Comparison of ENCODE assay signal across 15 mouse cellular contexts in genomic region chr19:46312566-46312965, GRCm38 (mm10). TPM values are rescaled to one million over a fixed set of nuclear protein-coding genes. Genes with fewer than 3 reads are reported as not detected.
DNase-seq lines count a peak whose midpoint lies in the region; ATAC-seq and TF ChIP-seq lines count a peak whose summit lies in the region.
"Had no signal": no experiment of that assay in that cellular context is flagged by ENCODE, and none has a peak within 500 bp of the region (broad histone marks: within the 10 kb centered on the region; RNA-seq: fewer than 3 reads in every experiment).

No protein-coding gene starts in this region.

- H3K9ac ChIP-seq in midbrain, embryonic 16.5 days (ENCODE audit: low read depth, low read length), result no peak overlapping the region
- H3K9ac ChIP-seq in ES-E14 (ENCODE audit: insufficient read depth, low read depth, low read length, poor library complexity, severe bottlenecking), result no peak overlapping the region
- H3K9ac ChIP-seq: heart, embryonic 15.5 days; limb, embryonic 13.5 days had no signal

- no peak overlapping the region for H3K27ac ChIP-seq in midbrain, embryonic 10.5 days (replicated peaks)
- no peak overlapping the region for H3K27ac ChIP-seq in midbrain, embryonic 16.5 days (ENCODE audit: low read length)
- H3K27ac ChIP-seq in ES-E14 (ENCODE audit: insufficient read depth, low read depth, low read length, poor library complexity, severe bottlenecking), result no peak overlapping the region
- H3K27ac ChIP-seq: heart, embryonic 15.5 days; limb, embryonic 13.5 days had no signal

- no peak overlapping the region for H3K4me3 ChIP-seq in midbrain, embryonic 10.5 days
- no peak overlapping the region for H3K4me3 ChIP-seq in midbrain, embryonic 16.5 days (ENCODE audit: low read depth, low read length)
- peak overlapping the region; percentile 8 to 35; a peak in 2 of 4 replicates for H3K4me3 ChIP-seq in ES-E14 (ENCODE audit: insufficient read depth in 1 of 2, low read depth in 1 of 2, low read length in 2 of 2, poor library complexity in 1 of 2, severe bottlenecking in 1 of 2)
- H3K4me3 ChIP-seq: heart, embryonic 15.5 days; limb, embryonic 13.5 days had no signal

- H3K36me3 ChIP-seq in midbrain, embryonic 10.5 days, result peaks cover 24% of the 10 kb centered on the region
- peaks cover 16% of the 10 kb centered on the region for H3K36me3 ChIP-seq in midbrain, embryonic 16.5 days (ENCODE audit: control insufficient read depth, insufficient read depth, low read length)
- H3K36me3 ChIP-seq in ES-E14 (ENCODE audit: control insufficient read depth, insufficient read depth, low read length, poor library complexity, severe bottlenecking), result peaks cover 2% of the 10 kb centered on the region; the same call in 1 of the 2 replicates

- H3K9me3 ChIP-seq in midbrain, embryonic 10.5 days (replicated peaks), result no peaks in the 10 kb centered on the region
- no peaks in the 10 kb centered on the region for H3K9me3 ChIP-seq in midbrain, embryonic 16.5 days (replicated peaks; ENCODE audit: control insufficient read depth, low read length, poor library complexity, severe bottlenecking)
- H3K9me3 ChIP-seq in ES-E14 (ENCODE audit: control insufficient read depth, insufficient read depth, low read depth, low read length), result no peaks in the 10 kb centered on the region
- H3K9me3 ChIP-seq: heart, embryonic 15.5 days; limb, embryonic 13.5 days had no signal

- in situ Hi-C loops in ES-E14 (cut with MboI; ENCODE audit: low sequenced_read_pairs in 2 of 2, unreplicated experiment in 2 of 2), result no loop called here

- WGBS in midbrain, embryonic 10.5 days, result 89% methylated on average over 21 of the region's 21 CpGs
- 91% methylated on average over 21 of the region's 21 CpGs for WGBS in midbrain, embryonic 16.5 days

- intact Hi-C loops in gastrocnemius, postnatal 14 days (cut with DNase I; ENCODE audit: low total_unique reads), result no loop called here

- peaks cover 97% of the 10 kb centered on the region for H3K27me3 ChIP-seq in midbrain, embryonic 10.5 days (ENCODE audit: low read depth, poor library complexity, severe bottlenecking)
- peaks cover 25% of the 10 kb centered on the region for H3K27me3 ChIP-seq in midbrain, embryonic 16.5 days (ENCODE audit: control insufficient read depth, insufficient read depth, low read depth, low read length)
- H3K27me3 ChIP-seq: CH12.LX had no signal

- DNase-seq in gastrocnemius, postnatal 14 days, result peak; percentile 2
- DNase-seq in gastrocnemius, adult 18-20 months (ENCODE audit: low spot score), result no peak
- peak; percentile 10 for DNase-seq in midbrain, embryonic 10.5 days (ENCODE audit: low spot score)
- no peak for DNase-seq in ES-E14 (ENCODE audit: low read depth, low spot score)
- DNase-seq in cerebellum, postnatal 25 days, result peak; percentile 6 to 17
- DNase-seq: gastrocnemius, postnatal 10 days; kidney, adult 2 months; lung, postnatal 10 days had no signal

- no peak for ATAC-seq in midbrain, embryonic 16.5 days
- no peak for ATAC-seq in megakaryocyte progenitor cell, adult 5-6 weeks (replicated peaks; ENCODE audit: poor library complexity)
- ATAC-seq: forebrain, embryonic 14.5 days had no signal

- no peak overlapping the region for H3K4me2 ChIP-seq in midbrain, embryonic 16.5 days (ENCODE audit: low read length)
- H3K4me2 ChIP-seq: heart, embryonic 15.5 days; limb, embryonic 13.5 days; midbrain, embryonic 11.5 days had no signal

- peaks cover 30% of the 10 kb centered on the region for H3K4me1 ChIP-seq in midbrain, embryonic 10.5 days
- H3K4me1 ChIP-seq in midbrain, embryonic 16.5 days (ENCODE audit: control insufficient read depth, insufficient read depth, low read length), result peaks cover 25% of the 10 kb centered on the region
- peaks cover 0 to 19% of the 10 kb centered on the region in 2 experiments; a peak in 1 of 4 replicates for H3K4me1 ChIP-seq in ES-E14 (ENCODE audit: control insufficient read depth in 2 of 2, insufficient read depth in 2 of 2, low read length in 2 of 2, poor library complexity in 1 of 2)

TF ChIP-seq in ES-E14, 5 proteins besides CTCF, POLR2A, EP300 and RAD21:
- TF ChIP-seq ZNF384 (IDR thresholded peaks at IDR 0.05; ENCODE audit: low read depth, low read length), result no peak
- TF ChIP-seq HCFC1 (IDR thresholded peaks at IDR 0.05; ENCODE audit: borderline replicate concordance, insufficient read depth, low read length), result no peak
- no peak for TF ChIP-seq ZC3H11A (IDR thresholded peaks at IDR 0.05; ENCODE audit: borderline replicate concordance, low read depth, low read length)
- TF ChIP-seq MAFK (IDR thresholded peaks at IDR 0.05; ENCODE audit: insufficient read depth, low read depth, low read length), result no peak
- no peak for TF ChIP-seq CHD2 (IDR thresholded peaks at IDR 0.05; ENCODE audit: low read depth, low read length)

RNA-seq across cellular contexts. Expression of gene Nfkb2, which starts 8.4 kb away (rescaled TPM):
- 10 to 100 TPM in 1 of 2 experiments, 1 to 10 TPM in 1; 9.6 to 10.4 TPM for total RNA-seq in gastrocnemius, postnatal 14 days (2021)
- total RNA-seq in gastrocnemius, adult 18-20 months (2021), result 10 to 100 TPM in 1 of 2 experiments, 1 to 10 TPM in 1; 7.7 to 10.9 TPM
- polyA plus RNA-seq in midbrain, embryonic 10.5 days (2016; fragmentation: Nextera tagmentation; extraction: Ambion mirVana), result 5.2 and 5.6 TPM in 2 replicates
- polyA plus RNA-seq in midbrain, embryonic 16.5 days (2015; fragmentation: Nextera tagmentation; extraction: Ambion mirVana), result 1.3 and 1.5 TPM in 2 replicates
- total RNA-seq in ES-E14 (2012; rRNA removed), result 11.6 and 13.0 TPM in 2 replicates
- 4.7 and 5.5 TPM in 2 replicates for total RNA-seq in megakaryocyte progenitor cell, adult 5-6 weeks (2015)
- total RNA-seq in megakaryocyte progenitor cell, adult 5-6 weeks (2017), result 4.0 and 5.0 TPM in 2 replicates

RNA-seq across cellular contexts. Expression of gene Psd, which starts 14.4 kb away (rescaled TPM):
- total RNA-seq in gastrocnemius, postnatal 14 days (2021), result 1 to 10 TPM; 1.4 to 1.9 TPM
- total RNA-seq in gastrocnemius, adult 18-20 months (2021), result under 1 TPM; 0.09 to 0.11 TPM
- polyA plus RNA-seq in midbrain, embryonic 10.5 days (2016; fragmentation: Nextera tagmentation; extraction: Ambion mirVana), result 4.7 and 8.9 TPM in 2 replicates
- polyA plus RNA-seq in midbrain, embryonic 16.5 days (2015; fragmentation: Nextera tagmentation; extraction: Ambion mirVana), result 129 and 146 TPM in 2 replicates
- 2.4 and 3.1 TPM in 2 replicates for total RNA-seq in ES-E14 (2012; rRNA removed)
- total RNA-seq in megakaryocyte progenitor cell, adult 5-6 weeks (2015), result 0.30 TPM in 1 of 2 replicates, not detected in the other
- total RNA-seq in megakaryocyte progenitor cell, adult 5-6 weeks (2017), result 0.12 and 0.84 TPM in 2 replicates

RNA-seq across cellular contexts. Expression of gene Fbxl15, which starts 15.4 kb away (rescaled TPM):
- 1 to 10 TPM; 2.4 to 2.8 TPM for total RNA-seq in gastrocnemius, postnatal 14 days (2021)
- total RNA-seq in gastrocnemius, adult 18-20 months (2021), result 1 to 10 TPM; 3.5 to 3.9 TPM
- polyA plus RNA-seq in midbrain, embryonic 10.5 days (2016; fragmentation: Nextera tagmentation; extraction: Ambion mirVana), result 24.6 and 25.0 TPM in 2 replicates
- 49.5 and 51.3 TPM in 2 replicates for polyA plus RNA-seq in midbrain, embryonic 16.5 days (2015; fragmentation: Nextera tagmentation; extraction: Ambion mirVana)
- total RNA-seq in ES-E14 (2012; rRNA removed), result 7.8 and 7.9 TPM in 2 replicates
- total RNA-seq in megakaryocyte progenitor cell, adult 5-6 weeks (2015), result 0.72 and 1.4 TPM in 2 replicates
- total RNA-seq in megakaryocyte progenitor cell, adult 5-6 weeks (2017), result 0.71 and 2.7 TPM in 2 replicates

RNA-seq across cellular contexts. Expression of gene Cuedc2, which starts 25.9 kb away (rescaled TPM):
- 10 to 100 TPM; 68.7 to 79.0 TPM for total RNA-seq in gastrocnemius, postnatal 14 days (2021)
- 10 to 100 TPM; 59.8 to 65.7 TPM for total RNA-seq in gastrocnemius, adult 18-20 months (2021)
- 239 and 249 TPM in 2 replicates for polyA plus RNA-seq in midbrain, embryonic 10.5 days (2016; fragmentation: Nextera tagmentation; extraction: Ambion mirVana)
- 313 and 332 TPM in 2 replicates for polyA plus RNA-seq in midbrain, embryonic 16.5 days (2015; fragmentation: Nextera tagmentation; extraction: Ambion mirVana)
- 75.1 and 102 TPM in 2 replicates for total RNA-seq in ES-E14 (2012; rRNA removed)
- total RNA-seq in megakaryocyte progenitor cell, adult 5-6 weeks (2015), result 41.4 and 42.1 TPM in 2 replicates
- 148 and 184 TPM in 2 replicates for total RNA-seq in megakaryocyte progenitor cell, adult 5-6 weeks (2017)

RNA-seq across cellular contexts. Expression of gene Mfsd13a, which starts 28.4 kb away (rescaled TPM):
- total RNA-seq in gastrocnemius, postnatal 14 days (2021), result 1 to 10 TPM; 1.1 TPM
- total RNA-seq in gastrocnemius, adult 18-20 months (2021), result 1 to 10 TPM; 1.6 to 1.9 TPM
- polyA plus RNA-seq in midbrain, embryonic 10.5 days (2016; fragmentation: Nextera tagmentation; extraction: Ambion mirVana), result 9.1 and 10.1 TPM in 2 replicates
- 10.7 and 11.8 TPM in 2 replicates for polyA plus RNA-seq in midbrain, embryonic 16.5 days (2015; fragmentation: Nextera tagmentation; extraction: Ambion mirVana)
- total RNA-seq in ES-E14 (2012; rRNA removed), result 9.9 and 19.8 TPM in 2 replicates
- 65.8 and 66.4 TPM in 2 replicates for total RNA-seq in megakaryocyte progenitor cell, adult 5-6 weeks (2015)
- 15.3 and 17.4 TPM in 2 replicates for total RNA-seq in megakaryocyte progenitor cell, adult 5-6 weeks (2017)

Comparison
In these comparisons a context has a peak if more than half of its experiments do, and no peak if none do; other contexts are left out.
1. DNase-seq: peak in gastrocnemius, postnatal 14 days (single experiment), midbrain, embryonic 10.5 days (single experiment) and cerebellum, postnatal 25 days (2 of 2); none in gastrocnemius, adult 18-20 months (single experiment) and ES-E14 (single experiment).
2. H3K4me3 ChIP-seq: peak in ES-E14 (2 of 2); none in midbrain, embryonic 10.5 days (single experiment) and midbrain, embryonic 16.5 days (single experiment).